Mouse (Mus musculus) bone marrow macrophage, adult 2 months (primary cell): Measurements from ENCODE around the gene Ythdc1.

Experiments used
- CTCF ChIP-seq: IDR thresholded peaks from 2 replicates; pipeline ENCODE4 v1.5.1; 2012; ENCODE audit warnings: low read depth, mild to moderate bottlenecking, low read length, moderate library complexity
- POLR2A ChIP-seq: IDR thresholded peaks from 2 replicates; pipeline ENCODE4 v1.6.1; 2012; ENCODE audit warnings: mild to moderate bottlenecking, low read depth, low read length, borderline replicate concordance

- TF ChIP-seq POLR2A, result no peak
- TF ChIP-seq CTCF, result no peak
Measured at GRCm38 (mm10) chr5:86778471-86778870, 25.6 kb upstream of the Ythdc1 start.
